Mouse (Mus musculus): ENCODE results near the gene Itih2.

GRCm38 (mm10) chr2:10101180-10101579 is 30.0 kb downstream of the Itih2 start:
- no peak for TF ChIP-seq POLR2A (IDR thresholded peaks at IDR 0.05; ENCODE audit: control insufficient read depth, extremely low read depth, insufficient read depth, low read length, poor library complexity)
- TF ChIP-seq CTCF (IDR thresholded peaks at IDR 0.05; ENCODE audit: borderline replicate concordance, control insufficient read depth, extremely low read depth, insufficient read depth, low read length, poor library complexity) = no peak
